In the genomic region with DNA sequence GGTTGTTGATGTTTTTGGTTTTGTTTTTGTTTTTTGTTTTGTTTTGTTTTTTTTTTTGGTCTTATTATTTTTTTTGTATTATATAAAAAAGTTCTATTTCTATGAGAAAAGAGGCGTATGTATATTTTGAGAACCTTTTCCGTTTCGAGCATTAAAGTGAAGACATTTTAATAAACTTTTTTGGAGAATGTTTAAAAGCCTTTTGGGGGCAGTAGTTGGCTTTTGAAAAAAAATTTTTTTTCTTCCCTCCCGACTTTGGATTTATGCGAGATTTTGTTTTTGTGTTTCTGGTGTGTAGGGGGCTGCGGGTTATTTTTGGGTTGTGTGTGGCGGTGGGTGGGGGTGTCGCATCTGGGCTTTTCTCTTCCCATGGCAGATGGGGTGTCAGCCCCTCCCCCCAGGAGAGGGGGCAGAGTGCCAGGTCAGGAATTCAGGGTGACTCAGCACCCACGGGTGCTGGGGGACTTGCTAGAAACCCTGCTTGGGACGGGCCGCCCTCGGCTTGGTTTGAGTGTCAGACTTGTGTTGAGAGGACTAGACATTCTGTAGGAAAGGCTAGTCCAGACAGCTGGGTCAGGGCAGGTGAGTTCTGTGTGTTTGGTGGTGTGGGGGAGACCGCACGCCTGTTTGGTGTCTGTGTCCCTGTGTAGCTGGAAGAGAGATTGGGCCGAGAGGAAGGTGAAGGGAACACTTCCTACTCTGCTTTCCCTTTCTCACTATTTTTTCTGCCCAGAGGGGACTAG, we compare ENCODE assay signal across 9 mouse cellular contexts. TPM values are rescaled to one million over a fixed set of nuclear protein-coding genes. Genes with fewer than 3 reads are reported as not detected.
DNase-seq lines count a peak whose midpoint lies in the region; ATAC-seq and TF ChIP-seq lines count a peak whose summit lies in the region.
"Had no signal": no experiment of that assay in that cellular context is flagged by ENCODE, and none has a peak within 500 bp of the region (broad histone marks: within the 10 kb centered on the region; RNA-seq: fewer than 3 reads in every experiment).

No protein-coding gene starts in this region.

- H3K4me1 ChIP-seq in hindbrain, postnatal 0 days (ENCODE audit: insufficient read depth, low read length): no peaks in the 10 kb centered on the region
- peaks cover 35% of the 10 kb centered on the region for H3K4me1 ChIP-seq in liver, embryonic 11.5 days (replicated peaks; ENCODE audit: control insufficient read depth, insufficient read depth, low read length)
- H3K4me1 ChIP-seq in neural tube, embryonic 12.5 days: peaks cover 11% of the 10 kb centered on the region; the same call in 1 of the 2 replicates

- TF ChIP-seq CTCF in hindbrain, postnatal 0 days (IDR thresholded peaks at IDR 0.05; ENCODE audit: low read depth): no peak

- ATAC-seq in hindbrain, postnatal 0 days: no peak
- no peak for ATAC-seq in liver, embryonic 11.5 days (replicated peaks; ENCODE audit: low FRiP score)
- no peak for ATAC-seq in neural tube, embryonic 12.5 days (ENCODE audit: low FRiP score, low read depth)

- no peak overlapping the region for H3K27ac ChIP-seq in hindbrain, postnatal 0 days
- no peak overlapping the region; the same call in 1 of the 2 replicates for H3K27ac ChIP-seq in liver, embryonic 11.5 days (ENCODE audit: low read depth, low read length)
- H3K27ac ChIP-seq in neural tube, embryonic 12.5 days: no peak overlapping the region

- peaks cover 8% of the 10 kb centered on the region; the same call in 1 of the 2 replicates for H3K27me3 ChIP-seq in hindbrain, postnatal 0 days (ENCODE audit: insufficient read depth, low read length)
- peaks cover 6% of the 10 kb centered on the region for H3K27me3 ChIP-seq in liver, embryonic 11.5 days (replicated peaks; ENCODE audit: control insufficient read depth, insufficient read depth, low read length)
- peaks cover 61% of the 10 kb centered on the region for H3K27me3 ChIP-seq in neural tube, embryonic 12.5 days (replicated peaks)

- H3K4me3 ChIP-seq in hindbrain, postnatal 0 days (ENCODE audit: low read length): peak overlapping the region; percentile 69
- H3K4me3 ChIP-seq in liver, embryonic 11.5 days (ENCODE audit: low read depth, low read length): peak overlapping the region; percentile 82
- no peak overlapping the region for H3K4me3 ChIP-seq in neural tube, embryonic 12.5 days

- H3K9me3 ChIP-seq in hindbrain, postnatal 0 days (ENCODE audit: low read length): no peaks in the 10 kb centered on the region
- no peaks in the 10 kb centered on the region for H3K9me3 ChIP-seq in liver, embryonic 11.5 days (ENCODE audit: control insufficient read depth, low read length)
- no peaks in the 10 kb centered on the region for H3K9me3 ChIP-seq in neural tube, embryonic 12.5 days

- H3K36me3 ChIP-seq in hindbrain, postnatal 0 days (ENCODE audit: insufficient read depth, low read length): no peaks in the 10 kb centered on the region
- H3K36me3 ChIP-seq in liver, embryonic 11.5 days (ENCODE audit: control insufficient read depth, insufficient read depth, low read length): no peaks in the 10 kb centered on the region
- no peaks in the 10 kb centered on the region for H3K36me3 ChIP-seq in neural tube, embryonic 12.5 days

- H3K9ac ChIP-seq in hindbrain, postnatal 0 days (replicated peaks; ENCODE audit: low read length): peak overlapping the region; percentile 66; the same call in 1 of the 2 replicates
- H3K9ac ChIP-seq in liver, embryonic 11.5 days (ENCODE audit: low read depth, low read length): peak overlapping the region; percentile 53
- no peak overlapping the region for H3K9ac ChIP-seq in neural tube, embryonic 12.5 days

- DNase-seq in kidney, adult 18-20 months: peak; percentile 44
- no peak for DNase-seq in kidney, adult 9 months
- DNase-seq in adrenal gland, postnatal 14 days: peak; percentile 85
- DNase-seq in gastrocnemius, adult 18-20 months (ENCODE audit: low spot score): peak; percentile 84
- no peak for DNase-seq in hindbrain, postnatal 0 days (ENCODE audit: low spot score)
- DNase-seq in liver, embryonic 11.5 days (ENCODE audit: low spot score): no peak
- no peak for DNase-seq in natural killer cell, adult 2 months (ENCODE audit: low spot score in 2 of 2)

- WGBS in hindbrain, postnatal 0 days: 59% methylated on average over 15 of the region's 15 CpGs
- WGBS in liver, embryonic 11.5 days: 38% methylated on average over 15 of the region's 15 CpGs
- 65% methylated on average over 15 of the region's 15 CpGs for WGBS in neural tube, embryonic 12.5 days

- peak overlapping the region; percentile 79 for H3K4me2 ChIP-seq in hindbrain, postnatal 0 days (ENCODE audit: low read depth, low read length)
- H3K4me2 ChIP-seq in liver, embryonic 11.5 days: peak overlapping the region; percentile 96
- H3K4me2 ChIP-seq in neural tube, embryonic 12.5 days (replicated peaks): peak overlapping the region; percentile 93

RNA-seq across cellular contexts. Expression of a gene that starts 0.8 kb away (rescaled TPM):
- total RNA-seq in adrenal gland, postnatal 14 days (2021): 30.7 and 37.5 TPM in 2 replicates
- 10 to 100 TPM; 10.4 to 15.0 TPM for total RNA-seq in gastrocnemius, adult 18-20 months (2021)
- total RNA-seq in hindbrain, postnatal 0 days (2014; rRNA removed): 70.0 and 79.9 TPM in 2 replicates
- polyA plus RNA-seq in hindbrain, postnatal 0 days (2015; fragmentation: Nextera tagmentation; extraction: Ambion mirVana): 41.4 and 42.0 TPM in 2 replicates
- 30.5 and 32.6 TPM in 2 replicates for polyA plus RNA-seq in liver, embryonic 11.5 days (2014; fragmentation: Nextera tagmentation; extraction: Ambion mirVana)
- polyA plus RNA-seq in neural tube, embryonic 12.5 days (2016; fragmentation: Nextera tagmentation; extraction: Ambion mirVana): 42.0 and 45.2 TPM in 2 replicates

RNA-seq across cellular contexts. Expression of a gene that starts 1.7 kb away (rescaled TPM):
- 358 and 403 TPM in 2 replicates for total RNA-seq in adrenal gland, postnatal 14 days (2021)
- 100 to 1,000 TPM in 1 of 2 experiments, 10 to 100 TPM in 1; 95.1 to 169 TPM for total RNA-seq in gastrocnemius, adult 18-20 months (2021)
- 8.1 and 8.7 TPM in 2 replicates for total RNA-seq in hindbrain, postnatal 0 days (2014; rRNA removed)
- 5.2 and 5.7 TPM in 2 replicates for polyA plus RNA-seq in hindbrain, postnatal 0 days (2015; fragmentation: Nextera tagmentation; extraction: Ambion mirVana)
- 13.9 and 14.4 TPM in 2 replicates for polyA plus RNA-seq in liver, embryonic 11.5 days (2014; fragmentation: Nextera tagmentation; extraction: Ambion mirVana)
- 3.4 and 3.6 TPM in 2 replicates for polyA plus RNA-seq in neural tube, embryonic 12.5 days (2016; fragmentation: Nextera tagmentation; extraction: Ambion mirVana)

RNA-seq across cellular contexts. Expression of a gene that starts 29.1 kb away (rescaled TPM):
- 19.2 and 23.8 TPM in 2 replicates for total RNA-seq in adrenal gland, postnatal 14 days (2021)
- total RNA-seq in gastrocnemius, adult 18-20 months (2021): 1 to 10 TPM; 8.0 to 9.4 TPM
- 7.5 and 10.7 TPM in 2 replicates for total RNA-seq in hindbrain, postnatal 0 days (2014; rRNA removed)
- 7.2 and 9.8 TPM in 2 replicates for polyA plus RNA-seq in hindbrain, postnatal 0 days (2015; fragmentation: Nextera tagmentation; extraction: Ambion mirVana)
- polyA plus RNA-seq in liver, embryonic 11.5 days (2014; fragmentation: Nextera tagmentation; extraction: Ambion mirVana): 3.8 and 4.9 TPM in 2 replicates
- 11.7 and 12.8 TPM in 2 replicates for polyA plus RNA-seq in neural tube, embryonic 12.5 days (2016; fragmentation: Nextera tagmentation; extraction: Ambion mirVana)
- polyA plus RNA-seq: large intestine, adult 2 months had no signal

RNA-seq across cellular contexts. Expression of a gene that starts 58.5 kb away (rescaled TPM):
- total RNA-seq in adrenal gland, postnatal 14 days (2021): 172 and 174 TPM in 2 replicates
- 100 to 1,000 TPM; 175 to 191 TPM for total RNA-seq in gastrocnemius, adult 18-20 months (2021)
- 209 and 247 TPM in 2 replicates for total RNA-seq in hindbrain, postnatal 0 days (2014; rRNA removed)
- polyA plus RNA-seq in hindbrain, postnatal 0 days (2015; fragmentation: Nextera tagmentation; extraction: Ambion mirVana): 380 and 384 TPM in 2 replicates
- polyA plus RNA-seq in liver, embryonic 11.5 days (2014; fragmentation: Nextera tagmentation; extraction: Ambion mirVana): 304 and 308 TPM in 2 replicates
- polyA plus RNA-seq in neural tube, embryonic 12.5 days (2016; fragmentation: Nextera tagmentation; extraction: Ambion mirVana): 315 and 326 TPM in 2 replicates

Comparison
In these comparisons a context has a peak if more than half of its experiments do, and no peak if none do; other contexts are left out.
1. DNase-seq: peak in kidney, adult 18-20 months (single experiment), adrenal gland, postnatal 14 days (single experiment) and gastrocnemius, adult 18-20 months (single experiment); none in kidney, adult 9 months (single experiment), hindbrain, postnatal 0 days (single experiment), liver, embryonic 11.5 days (single experiment) and natural killer cell, adult 2 months (0 of 2).
2. Peak in every context shown above with its lines, with median percentiles within 50 percentile points of each other: H3K4me2 ChIP-seq.